Mouse (Mus musculus): ENCODE results near the gene Serpinb1b. TPM values are rescaled to one million over a fixed set of nuclear protein-coding genes. Genes with fewer than 3 reads are reported as not detected.

Serpinb1b gene
- polyA plus RNA-seq, 1 experiment: 0.74 TPM

GRCm38 (mm10) chr13:33090546-33090945 lies 12.2 kb downstream of the Serpinb1b start:
- DNase-seq (ENCODE audit: extremely low spot score in 1 of 2, low spot score in 1 of 2): peak; percentile 67 to 83

- no peak for DNase-seq (ENCODE audit: extremely low spot score in 1 of 2, low spot score in 1 of 2)
Observed at GRCm38 (mm10) chr13:33091306-33091705, 12.9 kb downstream of the Serpinb1b start.

- no peak for DNase-seq (ENCODE audit: extremely low spot score in 1 of 2, low spot score in 1 of 2)
Observed at GRCm38 (mm10) chr13:33095575-33095974, 17.2 kb downstream of the Serpinb1b start.

- DNase-seq (ENCODE audit: extremely low spot score in 1 of 2, low spot score in 1 of 2): no peak
Observed at GRCm38 (mm10) chr13:33105626-33106025, 27.3 kb downstream of the Serpinb1b start.

- no peak for DNase-seq (ENCODE audit: extremely low spot score in 1 of 2, low spot score in 1 of 2)
Observed at GRCm38 (mm10) chr13:33113054-33113453, 34.7 kb downstream of the Serpinb1b start.

- peak in 1 of 2 experiments; percentile 34 for DNase-seq (ENCODE audit: extremely low spot score in 1 of 2, low spot score in 1 of 2)
Observed at GRCm38 (mm10) chr13:33137717-33138116, 59.3 kb downstream of the Serpinb1b start.

- DNase-seq (ENCODE audit: extremely low spot score in 1 of 2, low spot score in 1 of 2): no peak
Observed at GRCm38 (mm10) chr13:33141435-33141834, 63.1 kb downstream of the Serpinb1b start.

Other genes with a start within 250 kb of the Serpinb1b start
- 8.0 and 10.1 TPM in 2 replicates for gene Serpinb1a, start 227.4 kb upstream of the Serpinb1b start, polyA plus RNA-seq (2012; rRNA removed)
- gene Serpinb1c, start 180.4 kb upstream of the Serpinb1b start, polyA plus RNA-seq (2012; rRNA removed): not detected in 2 replicates
- gene Serpinb6b, start 113.4 kb upstream of the Serpinb1b start, polyA plus RNA-seq (2012; rRNA removed): 2.1 and 2.3 TPM in 2 replicates
- 5.6 and 6.4 TPM in 2 replicates for gene Serpinb9, start 75.3 kb upstream of the Serpinb1b start, polyA plus RNA-seq (2012; rRNA removed)
- gene Serpinb9b, start 51.2 kb upstream of the Serpinb1b start, polyA plus RNA-seq (2012; rRNA removed): 0.20 and 0.42 TPM in 2 replicates
- 0.08 and 0.17 TPM in 2 replicates for gene Serpinb9c, start 81.2 kb downstream of the Serpinb1b start, polyA plus RNA-seq (2012; rRNA removed)
- gene Serpinb9d, start 114.4 kb downstream of the Serpinb1b start, polyA plus RNA-seq (2012; rRNA removed): 0.06 and 0.32 TPM in 2 replicates
- gene Serpinb9e, start 171.0 kb downstream of the Serpinb1b start, polyA plus RNA-seq (2012; rRNA removed): 0.92 and 1.4 TPM in 2 replicates
- 0.06 and 0.40 TPM in 2 replicates for gene Serpinb9f, start 245.5 kb downstream of the Serpinb1b start, polyA plus RNA-seq (2012; rRNA removed)

Data from frontal cortex, adult 2 months (tissue).